Mouse (Mus musculus) activated CD4-positive, CD25-positive, alpha-beta regulatory T cell, adult 4 months (primary cell): ENCODE measurements around the gene Rasl2-9. TPM values are rescaled to one million over a fixed set of nuclear protein-coding genes. Genes with fewer than 3 reads are reported as not detected.
"Not testable (repeated sequence)": the region's sequence is repeated elsewhere in the genome, so short reads cannot be mapped to it uniquely, and the experiment has no call there.

Source experiments
- ATAC-seq: one replicate; pipeline ENCODE4 v1.8.0; 2017
- polyA plus RNA-seq, 2 experiments: library from polyadenylated mRNA; unstranded; fragments of 100-300 nt; shearing (Covaris generic); gene quantifications; one replicate each; pipeline ENCODE4 v1.2.1; 2017

Rasl2-9 gene
- polyA plus RNA-seq, 2 experiments from 2014 or later: 0.58 TPM; not detected in 1

DNA sequence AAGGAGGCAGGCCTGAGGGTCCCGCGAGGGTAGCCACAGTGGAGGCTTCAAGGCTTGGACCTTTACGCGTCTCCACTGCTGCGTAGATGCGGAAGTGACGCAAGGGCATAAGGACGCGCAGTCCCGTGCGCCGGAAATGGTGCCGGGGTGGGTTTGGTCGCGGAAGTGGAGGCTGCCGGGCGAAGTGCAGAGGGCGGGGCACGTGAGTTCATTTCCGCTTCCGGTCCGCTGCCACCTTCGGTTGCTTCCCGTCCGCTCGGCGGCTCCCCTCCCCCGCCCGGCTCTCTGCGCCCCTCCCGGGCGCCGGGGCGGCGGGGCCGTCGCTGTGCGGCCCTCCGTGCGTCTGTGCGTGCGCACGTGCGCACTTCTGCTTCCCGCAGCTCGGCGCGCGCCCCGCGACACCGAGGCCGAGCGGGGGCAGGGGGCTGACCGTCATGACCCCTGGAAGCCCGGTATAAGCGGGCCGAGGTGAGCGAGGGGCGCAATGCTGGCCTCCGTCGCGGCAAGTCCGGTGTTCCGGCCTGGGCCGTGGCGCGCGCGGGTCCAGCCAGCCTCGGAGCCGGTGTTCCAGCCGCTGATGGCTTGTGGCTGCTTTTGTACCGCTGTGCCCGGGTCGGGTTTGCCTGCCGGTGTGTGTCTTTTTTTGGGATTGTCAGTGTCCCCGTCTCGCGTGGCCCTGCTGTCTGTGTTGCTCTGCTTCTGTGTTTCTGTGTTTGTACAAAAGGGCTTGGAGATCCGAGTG is 45.6 kb downstream of the Rasl2-9 start, which contains the start of gene Epn1:
TSS of gene Epn1 (plus strand) at position 226 of the 742 bp plus-strand sequence.
- ATAC-seq: peak; percentile 96

- not testable (repeated sequence) for ATAC-seq
Observed at GRCm38 (mm10) chr7:5079365-5080009, 46.3 kb downstream of the Rasl2-9 start.

- no peak for ATAC-seq
Observed at GRCm38 (mm10) chr7:5076931-5077330, 48.8 kb downstream of the Rasl2-9 start.

DNA sequence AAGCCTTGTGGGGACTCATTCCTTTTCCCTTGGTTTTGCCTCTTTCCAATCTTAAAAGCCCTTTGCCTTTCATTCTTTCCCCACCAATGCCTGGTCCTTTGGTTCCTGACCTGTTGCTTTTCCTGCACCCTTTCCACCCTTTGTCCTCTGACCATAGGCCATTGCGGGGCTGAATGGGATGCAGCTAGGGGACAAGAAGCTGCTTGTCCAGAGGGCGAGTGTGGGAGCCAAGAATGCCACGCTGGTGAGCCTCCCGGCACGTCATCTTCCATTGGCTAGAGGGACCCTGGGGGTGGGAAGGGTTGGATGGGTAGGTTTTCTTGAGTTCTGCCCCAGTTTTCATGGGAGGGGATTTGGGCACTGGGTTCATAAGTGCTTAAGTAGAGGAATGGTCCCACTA is 50.8 kb downstream of the Rasl2-9 start:
- ATAC-seq: no peak

Other genes with a start within 250 kb of the Rasl2-9 start
- gene Isoc2a, start 248.8 kb downstream of the Rasl2-9 start, polyA plus RNA-seq: under 1 TPM; 0.20 to 0.69 TPM
- gene Gm36210, start 219.4 kb downstream of the Rasl2-9 start, polyA plus RNA-seq: not detected
- gene Zfp628, start 210.7 kb downstream of the Rasl2-9 start, polyA plus RNA-seq: 1 to 10 TPM; 1.9 TPM
- gene Nat14, start 203.9 kb downstream of the Rasl2-9 start, polyA plus RNA-seq: not detected
- under 1 TPM in 1 of 2 experiments, not detected in 1; 0.10 TPM for gene Ssc5d, start 200.2 kb downstream of the Rasl2-9 start, polyA plus RNA-seq
- gene Sbk2, start 161.5 kb downstream of the Rasl2-9 start, polyA plus RNA-seq: not detected
- not detected for gene Sbk3, start 154.8 kb downstream of the Rasl2-9 start, polyA plus RNA-seq
- gene Zfp579, start 129.8 kb downstream of the Rasl2-9 start, polyA plus RNA-seq: 1 to 10 TPM; 2.9 to 5.3 TPM
- gene Zfp524, start 111.5 kb downstream of the Rasl2-9 start, polyA plus RNA-seq: 10 to 100 TPM; 33.3 to 55.4 TPM
- 10 to 100 TPM in 1 of 2 experiments, 1 to 10 TPM in 1; 8.1 to 10.1 TPM for gene Fiz1, start 111.3 kb downstream of the Rasl2-9 start, polyA plus RNA-seq
- gene Gm44973, start 110.5 kb downstream of the Rasl2-9 start, polyA plus RNA-seq: 10 to 100 TPM in 1 of 2 experiments, 1 to 10 TPM in 1; 5.6 to 19.0 TPM
- gene Zfp865, start 105.6 kb downstream of the Rasl2-9 start, polyA plus RNA-seq: 1 to 10 TPM; 3.5 to 5.3 TPM
- under 1 TPM in 1 of 2 experiments, not detected in 1; 0.60 TPM for gene Ccdc106, start 105.4 kb downstream of the Rasl2-9 start, polyA plus RNA-seq
- gene 4632433K11Rik, start 91.8 kb downstream of the Rasl2-9 start, polyA plus RNA-seq: not detected
- gene Zfp784, start 87.5 kb downstream of the Rasl2-9 start, polyA plus RNA-seq: 1 to 10 TPM; 2.5 to 3.1 TPM
- gene Zfp580, start 74.4 kb downstream of the Rasl2-9 start, polyA plus RNA-seq: 1 to 10 TPM; 1.2 to 2.8 TPM
- 10 to 100 TPM; 24.2 to 30.1 TPM for gene U2af2, start 63.8 kb downstream of the Rasl2-9 start, polyA plus RNA-seq
- gene Epn1, start 45.7 kb downstream of the Rasl2-9 start, polyA plus RNA-seq: 1 to 10 TPM; 7.0 to 8.3 TPM
- gene Rfpl4, start 9.0 kb downstream of the Rasl2-9 start, polyA plus RNA-seq: not detected
- under 1 TPM in 1 of 2 experiments, not detected in 1; 0.05 TPM for gene Vmn1r55, start 23.7 kb upstream of the Rasl2-9 start, polyA plus RNA-seq
- gene Vmn1r56, start 70.8 kb upstream of the Rasl2-9 start, polyA plus RNA-seq: not detected
- not detected for gene Vmn1r57, start 92.5 kb upstream of the Rasl2-9 start, polyA plus RNA-seq
- gene Gm5065, start 224.6 kb upstream of the Rasl2-9 start, polyA plus RNA-seq: not detected
- gene Nlrp2, start 225.1 kb upstream of the Rasl2-9 start, polyA plus RNA-seq: not detected